Mouse (Mus musculus): ENCODE measurements around the gene Methig1.

The Methig1 gene

GRCm38 (mm10) chr15:100424396-100425122, 71.6 kb downstream of the Methig1 start, which contains the start of gene Slc11a2:
Gene Slc11a2 (minus strand): TSS chr15:100425072.
- DNase-seq: no peak

GRCm38 (mm10) chr15:100428296-100428905, 75.5 kb downstream of the Methig1 start:
- no peak for DNase-seq

GRCm38 (mm10) chr15:100429959-100430565, 77.1 kb downstream of the Methig1 start:
- DNase-seq: peak; percentile 59

GRCm38 (mm10) chr15:100433234-100433633, 80.3 kb downstream of the Methig1 start:
- DNase-seq: no peak
